In the genomic region with DNA sequence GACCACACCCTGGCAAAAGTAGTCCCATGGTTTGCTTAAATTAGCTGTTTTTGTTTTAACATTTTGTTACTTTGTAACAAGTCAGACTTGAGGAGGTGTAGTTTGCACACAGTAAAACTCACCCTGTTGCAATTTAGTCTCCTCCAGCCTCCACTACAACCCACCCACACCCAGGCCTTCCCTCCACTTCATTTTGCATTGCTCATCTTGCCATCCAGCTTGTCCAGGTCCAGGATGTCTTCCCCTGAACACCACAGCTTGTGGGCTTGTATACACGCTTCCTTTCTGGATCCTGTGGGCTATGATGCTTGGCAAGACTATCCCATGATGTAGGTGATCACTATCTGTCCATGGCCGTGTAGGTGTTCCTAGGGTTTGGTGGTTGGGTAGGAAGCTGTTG, we compare ENCODE assay signal across 13 mouse cellular contexts.
"Had no signal": no experiment of that assay in that cellular context is flagged by ENCODE, and none has a peak within 500 bp of the region (broad histone marks: within the 10 kb centered on the region; RNA-seq: fewer than 3 reads in every experiment).

No protein-coding gene starts in this region.

- H3K27ac ChIP-seq: kidney, postnatal 0 days; limb, embryonic 13.5 days; liver, embryonic 14.5 days; midbrain, embryonic 13.5 days; neural tube, embryonic 15.5 days; stomach, embryonic 15.5 days had no signal

- H3K4me1 ChIP-seq: limb, embryonic 13.5 days; midbrain, embryonic 13.5 days; neural tube, embryonic 15.5 days; stomach, embryonic 15.5 days had no signal

- DNase-seq: kidney, adult 11 months; kidney, adult 9 months; kidney, postnatal 36 days; lung, adult 18-20 months; thymus, postnatal 4 days had no signal

- H3K4me3 ChIP-seq: left cerebral cortex, adult 2 months; limb, embryonic 13.5 days; midbrain, embryonic 13.5 days; myocyte; neural tube, embryonic 15.5 days; stomach, embryonic 15.5 days had no signal
